Mouse (Mus musculus): ENCODE measurements around the gene Gm973.
"Not testable (repeated sequence)": the region's sequence is repeated elsewhere in the genome, so short reads cannot be mapped to it uniquely, and the experiment has no call there.

The Gm973 gene

GRCm38 (mm10) chr1:59633056-59633455, 117.0 kb downstream of the Gm973 start:
- no peak for DNase-seq

GRCm38 (mm10) chr1:59636349-59636748, 120.3 kb downstream of the Gm973 start:
- no peak for DNase-seq

- no peak for DNase-seq
Observed at GRCm38 (mm10) chr1:59638371-59638770, 122.3 kb downstream of the Gm973 start.

GRCm38 (mm10) chr1:59642488-59642887, 126.4 kb downstream of the Gm973 start:
- DNase-seq: no peak

GRCm38 (mm10) chr1:59646502-59646901, 130.4 kb downstream of the Gm973 start:
- not testable (repeated sequence) for DNase-seq

- DNase-seq: no peak
Observed at GRCm38 (mm10) chr1:59651201-59651819, 135.2 kb downstream of the Gm973 start.

- no peak for DNase-seq
Observed at GRCm38 (mm10) chr1:59653243-59653911, 137.3 kb downstream of the Gm973 start.

- no peak for DNase-seq
Observed at GRCm38 (mm10) chr1:59656244-59657171, 140.4 kb downstream of the Gm973 start.

GRCm38 (mm10) chr1:59663456-59664135, 147.5 kb downstream of the Gm973 start:
- DNase-seq: no peak

GRCm38 (mm10) chr1:59668871-59669270, 152.8 kb downstream of the Gm973 start:
- no peak for DNase-seq

- DNase-seq: peak; percentile 42 to 45
Observed at GRCm38 (mm10) chr1:59669962-59670630, 154.0 kb downstream of the Gm973 start.

GRCm38 (mm10) chr1:59670641-59671168, 154.6 kb downstream of the Gm973 start, which contains the start of gene Sumo1:
Sumo1 (minus strand) TSS chr1:59670834.
- peak; percentile 90 to 91 for DNase-seq

GRCm38 (mm10) chr1:59673661-59674060, 157.6 kb downstream of the Gm973 start:
- DNase-seq: no peak

- DNase-seq: peak; percentile 13 to 47
Observed at GRCm38 (mm10) chr1:59683926-59684818, 168.1 kb downstream of the Gm973 start.

- DNase-seq: peak; percentile 87 to 92
Observed at GRCm38 (mm10) chr1:59684819-59685755, 169.0 kb downstream of the Gm973 start, which contains the start of gene Nop58. Nop58 (plus strand) TSS chr1:59684971.
